ENCODE assay signal across 9 mouse cellular contexts in the genomic region with DNA sequence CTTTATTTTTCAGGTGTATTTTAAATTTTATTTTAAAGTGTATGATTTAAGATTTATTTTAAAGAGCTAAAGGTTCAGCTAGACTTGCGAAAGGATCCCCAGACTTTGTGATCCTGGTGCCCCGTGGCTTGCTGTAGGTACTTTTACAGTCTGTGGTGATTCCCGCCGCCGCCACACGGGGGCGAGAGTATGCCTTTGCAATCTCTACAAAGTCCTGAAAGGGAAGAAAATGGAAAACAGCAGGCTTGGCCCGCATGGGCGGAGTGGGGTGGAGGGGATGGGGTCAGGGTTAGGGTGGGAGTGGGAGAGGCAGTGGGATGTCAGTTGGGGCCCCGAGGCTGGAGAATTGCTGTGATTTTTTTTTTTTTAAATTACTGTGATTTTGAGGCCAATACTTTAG. TPM values are rescaled to one million over a fixed set of nuclear protein-coding genes. Genes with fewer than 3 reads are reported as not detected.
A peak's percentile ranks its signal among the peaks of the same experiment; 100 is the strongest.
DNase-seq lines count a peak whose midpoint lies in the region; ATAC-seq lines count a peak whose summit lies in the region.
"Had no signal": no experiment of that assay in that cellular context is flagged by ENCODE, and none has a peak within 500 bp of the region (broad histone marks: within the 10 kb centered on the region; RNA-seq: fewer than 3 reads in every experiment).

No protein-coding gene starts in this region.

- ATAC-seq in embryonic facial prominence, embryonic 12.5 days (ENCODE audit: insufficient number of reproducible peaks, insufficient read depth, low FRiP score, low TSS enrichment) = 0 out of 2 replicates have a peak, but pooled peaks have one; percentile 57
- ATAC-seq in lung, embryonic 16.5 days (ENCODE audit: low read depth) = peak; percentile 22; the same call in 1 of the 2 replicates

- peaks cover under 1% of the 10 kb centered on the region; the same call in 1 of the 2 replicates for H3K4me1 ChIP-seq in embryonic facial prominence, embryonic 12.5 days
- H3K4me1 ChIP-seq in heart, embryonic 10.5 days = peaks cover 3% of the 10 kb centered on the region; the same call in 1 of the 2 replicates
- H3K4me1 ChIP-seq in lung, embryonic 16.5 days (replicated peaks; ENCODE audit: control insufficient read depth, insufficient read depth, low read length) = no peaks in the 10 kb centered on the region; the same call in 1 of the 2 replicates

- no peaks in the 10 kb centered on the region for H3K27me3 ChIP-seq in embryonic facial prominence, embryonic 12.5 days
- 0 out of 2 replicates have a peak, but pooled peaks cover 14% of the 10 kb centered on the region for H3K27me3 ChIP-seq in heart, embryonic 10.5 days (ENCODE audit: insufficient read depth, poor library complexity, severe bottlenecking)
- H3K27me3 ChIP-seq in lung, embryonic 16.5 days (ENCODE audit: control insufficient read depth, insufficient read depth, low read depth, low read length) = no peaks in the 10 kb centered on the region
- H3K27me3 ChIP-seq: limb, embryonic 15.5 days had no signal

- no peak overlapping the region for H3K4me2 ChIP-seq in embryonic facial prominence, embryonic 12.5 days (replicated peaks)
- no peak overlapping the region for H3K4me2 ChIP-seq in lung, embryonic 16.5 days (ENCODE audit: low read depth, low read length)
- H3K4me2 ChIP-seq: limb, embryonic 15.5 days had no signal

- no peak overlapping the region for H3K9ac ChIP-seq in embryonic facial prominence, embryonic 12.5 days
- H3K9ac ChIP-seq in lung, embryonic 16.5 days (ENCODE audit: low read length) = no peak overlapping the region
- H3K9ac ChIP-seq: limb, embryonic 15.5 days had no signal

- WGBS in embryonic facial prominence, embryonic 12.5 days = 4% methylated on average over 10 of the region's 10 CpGs
- WGBS in heart, embryonic 10.5 days = 5% methylated on average over 10 of the region's 10 CpGs
- 2% methylated on average over 10 of the region's 10 CpGs for WGBS in lung, embryonic 16.5 days

- no peaks in the 10 kb centered on the region for H3K9me3 ChIP-seq in embryonic facial prominence, embryonic 12.5 days
- H3K9me3 ChIP-seq in heart, embryonic 10.5 days = no peaks in the 10 kb centered on the region
- 0 out of 2 replicates have a peak, but pooled peaks cover 4% of the 10 kb centered on the region for H3K9me3 ChIP-seq in lung, embryonic 16.5 days (ENCODE audit: control insufficient read depth, low read length)
- H3K9me3 ChIP-seq: limb, embryonic 15.5 days had no signal

- no peaks in the 10 kb centered on the region for H3K36me3 ChIP-seq in embryonic facial prominence, embryonic 12.5 days
- 0 out of 2 replicates have a peak, but pooled peaks cover 3% of the 10 kb centered on the region for H3K36me3 ChIP-seq in heart, embryonic 10.5 days
- no peaks in the 10 kb centered on the region for H3K36me3 ChIP-seq in lung, embryonic 16.5 days (ENCODE audit: control insufficient read depth, insufficient read depth, low read length)
- H3K36me3 ChIP-seq: limb, embryonic 15.5 days had no signal

- no peak overlapping the region for H3K27ac ChIP-seq in embryonic facial prominence, embryonic 12.5 days
- 0 out of 2 replicates have a peak overlapping the region, but pooled peaks have one; percentile 22 for H3K27ac ChIP-seq in heart, embryonic 10.5 days
- H3K27ac ChIP-seq in lung, embryonic 16.5 days (ENCODE audit: low read length) = no peak overlapping the region
- H3K27ac ChIP-seq: limb, embryonic 15.5 days had no signal

- no peak overlapping the region for H3K4me3 ChIP-seq in embryonic facial prominence, embryonic 12.5 days
- H3K4me3 ChIP-seq in heart, embryonic 10.5 days = no peak overlapping the region
- H3K4me3 ChIP-seq in lung, embryonic 16.5 days (ENCODE audit: low read length) = no peak overlapping the region
- H3K4me3 ChIP-seq: limb, embryonic 15.5 days had no signal

- DNase-seq in ES-CJ7 (ENCODE audit: low read depth, low spot score) = peak; percentile 91
- peak; percentile 88 for DNase-seq in adrenal gland, postnatal 25 days
- DNase-seq in heart, embryonic 10.5 days (ENCODE audit: low spot score) = peak; percentile 87
- peak; percentile 96 for DNase-seq in kidney, postnatal 4 days
- DNase-seq in right cerebral cortex, postnatal 14 days = peak; percentile 88
- peak; percentile 90 for DNase-seq in urinary bladder, postnatal 25 days (ENCODE audit: low spot score)

RNA-seq across cellular contexts. Expression of a gene that starts 7.7 kb away (rescaled TPM):
- 1.4 and 3.0 TPM in 2 replicates for total RNA-seq in adrenal gland, postnatal 25 days (2021)
- polyA plus RNA-seq in embryonic facial prominence, embryonic 12.5 days (2016; fragmentation: Nextera tagmentation; extraction: Ambion mirVana) = 0.18 and 0.91 TPM in 2 replicates
- polyA plus RNA-seq in heart, embryonic 10.5 days (2016; fragmentation: Nextera tagmentation; extraction: Ambion mirVana) = 78.3 and 81.2 TPM in 2 replicates
- polyA plus RNA-seq in lung, embryonic 16.5 days (2015; fragmentation: Nextera tagmentation; extraction: Ambion mirVana) = 27.1 and 32.1 TPM in 2 replicates

RNA-seq across cellular contexts. Expression of a gene that starts 8.3 kb away (rescaled TPM):
- total RNA-seq in adrenal gland, postnatal 25 days (2021) = not detected in 2 replicates
- 8.7 and 9.8 TPM in 2 replicates for polyA plus RNA-seq in embryonic facial prominence, embryonic 12.5 days (2016; fragmentation: Nextera tagmentation; extraction: Ambion mirVana)
- polyA plus RNA-seq in heart, embryonic 10.5 days (2016; fragmentation: Nextera tagmentation; extraction: Ambion mirVana) = 0.87 and 2.6 TPM in 2 replicates
- 5.4 and 8.7 TPM in 2 replicates for polyA plus RNA-seq in lung, embryonic 16.5 days (2015; fragmentation: Nextera tagmentation; extraction: Ambion mirVana)

RNA-seq across cellular contexts. Expression of a gene that starts 37.7 kb away (rescaled TPM):
- 13.8 and 19.1 TPM in 2 replicates for total RNA-seq in adrenal gland, postnatal 25 days (2021)
- polyA plus RNA-seq in embryonic facial prominence, embryonic 12.5 days (2016; fragmentation: Nextera tagmentation; extraction: Ambion mirVana) = 13.1 and 13.7 TPM in 2 replicates
- 0.54 and 2.0 TPM in 2 replicates for polyA plus RNA-seq in heart, embryonic 10.5 days (2016; fragmentation: Nextera tagmentation; extraction: Ambion mirVana)
- 3.3 and 4.4 TPM in 2 replicates for polyA plus RNA-seq in lung, embryonic 16.5 days (2015; fragmentation: Nextera tagmentation; extraction: Ambion mirVana)

RNA-seq across cellular contexts. Expression of a gene that starts 51.4 kb away (rescaled TPM):
- 12.4 and 13.4 TPM in 2 replicates for total RNA-seq in adrenal gland, postnatal 25 days (2021)
- polyA plus RNA-seq in embryonic facial prominence, embryonic 12.5 days (2016; fragmentation: Nextera tagmentation; extraction: Ambion mirVana) = 33.8 and 38.9 TPM in 2 replicates
- 36.0 and 37.6 TPM in 2 replicates for polyA plus RNA-seq in heart, embryonic 10.5 days (2016; fragmentation: Nextera tagmentation; extraction: Ambion mirVana)
- 26.6 and 27.6 TPM in 2 replicates for polyA plus RNA-seq in lung, embryonic 16.5 days (2015; fragmentation: Nextera tagmentation; extraction: Ambion mirVana)

Comparison
In these comparisons a context has a peak if more than half of its experiments do, and no peak if none do; other contexts are left out.
1. RNA of a gene that starts 7.7 kb away (polyA plus RNA-seq): 78.3 to 81.2 TPM in heart, embryonic 10.5 days and 27.1 to 32.1 TPM in lung, embryonic 16.5 days; 0.18 to 0.91 TPM in embryonic facial prominence, embryonic 12.5 days; every median in the first group is over 10 times any median in the second.
2. Peak in every context shown above with its lines, with median percentiles within 50 percentile points of each other: DNase-seq.